Mouse (Mus musculus) bone marrow, adult 2 months (tissue): ENCODE results near the gene Ppef2. TPM values are rescaled to one million over a fixed set of nuclear protein-coding genes. Genes with fewer than 3 reads are reported as not detected.

Source experiments
- H3K27ac ChIP-seq: fragments of 200-500 bp; 2 replicates; pipeline ENCODE4 v1.5.1; 2012; ENCODE audit warnings: low read depth, mild to moderate bottlenecking, control low read depth, inconsistent platforms, low read length; ENCODE audit not compliant: control insufficient read depth, poor library complexity, insufficient read depth
- H3K4me1 ChIP-seq: fragments of 200-500 bp; 2 replicates; pipeline ENCODE4 v1.6.1; 2011; ENCODE audit warnings: low read length; ENCODE audit not compliant: control insufficient read depth, insufficient read depth
- H3K4me3 ChIP-seq: fragments of 200-500 bp; replicated peaks from 2 replicates; pipeline ENCODE3; 2011; ENCODE audit warnings: mild to moderate bottlenecking, low read depth, low read length, control low read depth; ENCODE audit not compliant: control insufficient read depth
- CTCF ChIP-seq: fragments of 200-500 bp; IDR thresholded peaks from 2 replicates; pipeline ENCODE4 v1.5.1; 2011; ENCODE audit warnings: low read length, control low read depth; ENCODE audit not compliant: control insufficient read depth, insufficient read depth
- POLR2A ChIP-seq: fragments of 200-500 bp; IDR thresholded peaks from 2 replicates; pipeline ENCODE4 v1.6.1; 2011; ENCODE audit warnings: low read depth, mild to moderate bottlenecking, control low read depth, low read length, borderline replicate concordance; ENCODE audit not compliant: control insufficient read depth
- WGBS: fragments of 180-500 bp; shearing (Covaris S2); methylation state at CpG from one replicate; pipeline ENCODE4 v1.1.7; 2018; 5-methylcytosine and 5-hydroxymethylcytosine counted together
- polyA plus RNA-seq: library from polyadenylated mRNA; stranded (reverse); fragments of >200 nt; gene quantifications from 2 replicates; pipeline ENCODE4 v1.2.4, GENCODE M21; 2011; ENCODE audit warnings: low replicate concordance; ENCODE audit not compliant: missing spikeins, insufficient read depth, insufficient read length

The Ppef2 gene
- not detected in 2 replicates for polyA plus RNA-seq

DNA sequence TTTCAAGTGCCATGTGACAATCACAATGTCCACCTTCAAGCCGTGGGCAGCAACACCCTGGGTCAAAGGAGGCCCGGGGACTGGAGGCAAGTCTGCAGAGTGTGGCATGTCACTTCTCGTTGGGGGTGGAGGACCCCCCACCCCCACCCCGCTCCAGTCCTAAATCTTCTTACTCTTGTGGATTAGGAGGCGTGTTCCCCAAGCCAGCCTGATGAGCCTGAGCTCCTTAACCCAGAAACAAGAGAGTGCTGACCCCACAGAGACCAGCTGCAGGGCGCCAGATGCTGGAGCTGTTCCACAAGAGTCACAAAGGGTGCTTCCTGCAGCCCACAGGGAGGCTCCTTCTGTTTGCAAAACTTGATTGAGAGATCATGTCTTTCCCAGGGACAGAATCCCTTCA, at the start of gene Ppef2:
Gene Ppef2, minus strand, starts transcription at position 61 of the 400 bp plus-strand sequence.
- Histone ChIP-seq H3K27ac (no peak within 1 kb of the TSS), H3K4me1 (no peaks in the 10 kb centered on the region), H3K4me3 (no peak within 1 kb of the TSS)
- TF ChIP-seq CTCF (no peak), POLR2A (no peak)
- WGBS, result 59% methylated on average over 6 of the region's 6 CpGs

DNA sequence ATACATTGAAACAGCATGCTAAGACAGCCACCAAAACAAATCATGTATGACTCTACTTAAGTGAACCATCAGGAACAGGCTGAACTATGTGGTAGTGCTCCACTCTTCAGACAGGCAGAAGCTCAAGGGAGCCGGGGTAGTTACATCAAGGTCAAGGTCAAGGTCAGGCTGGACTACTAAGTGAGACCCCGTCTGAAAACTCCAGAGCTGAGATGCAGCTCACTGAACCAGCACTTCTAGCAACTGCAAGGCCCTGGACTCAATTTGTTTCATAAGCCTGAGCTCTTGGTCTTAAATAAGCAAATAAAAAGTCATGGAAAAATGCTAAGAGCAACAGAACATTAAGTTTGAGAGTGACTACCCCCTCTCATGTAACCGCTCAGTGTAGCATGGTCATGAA, 48.2 kb upstream of the Ppef2 start:
- TF ChIP-seq CTCF, result no peak
- no peak for TF ChIP-seq POLR2A
- Histone ChIP-seq H3K4me3 (no peak overlapping the region), H3K27ac (no peak overlapping the region), H3K4me1 (peaks cover 2% of the 10 kb centered on the region)
- 84% methylated on average over 3 of the region's 3 CpGs for WGBS

- TF ChIP-seq CTCF (no peak), POLR2A (no peak)
- H3K4me3 ChIP-seq, result no peak overlapping the region
- H3K4me1 ChIP-seq, result no peaks in the 10 kb centered on the region; the same call in 1 of the 2 replicates
- 84% methylated on average over 13 of the region's 13 CpGs for WGBS
- no peak overlapping the region for H3K27ac ChIP-seq
Measured at GRCm38 (mm10) chr5:92302149-92302840, 46.2 kb upstream of the Ppef2 start.

- H3K4me1 ChIP-seq, result no peaks in the 10 kb centered on the region
- TF ChIP-seq CTCF (no peak), POLR2A (no peak)
- 87% methylated on average over 2 of the region's 2 CpGs for whole genome bisulfite sequencing
- no peak overlapping the region for H3K27ac ChIP-seq
- H3K4me3 ChIP-seq, result no peak overlapping the region
Measured at GRCm38 (mm10) chr5:92294525-92294924, 38.4 kb upstream of the Ppef2 start.

- 86% methylated on average over 6 of the region's 6 CpGs for WGBS
- no peaks in the 10 kb centered on the region for H3K4me1 ChIP-seq
- H3K4me3 ChIP-seq, result no peak overlapping the region
- no peak for TF ChIP-seq POLR2A
- no peak for TF ChIP-seq CTCF
- H3K27ac ChIP-seq, result no peak overlapping the region
Measured at GRCm38 (mm10) chr5:92291652-92292414, 35.8 kb upstream of the Ppef2 start.

- WGBS, result 75% methylated on average over 6 of the region's 6 CpGs
- Histone ChIP-seq H3K4me1 (peaks cover 2% of the 10 kb centered on the region; the same call in 1 of the 2 replicates), H3K27ac (no peak overlapping the region), H3K4me3 (no peak overlapping the region)
- TF ChIP-seq CTCF (no peak), POLR2A (no peak)
Measured at GRCm38 (mm10) chr5:92287840-92288239, 31.8 kb upstream of the Ppef2 start.

GRCm38 (mm10) chr5:92283107-92283506, 27.0 kb upstream of the Ppef2 start:
- WGBS, result 39% methylated on average over 3 of the region's 3 CpGs
- TF ChIP-seq POLR2A, result no peak
- TF ChIP-seq CTCF, result no peak
- H3K4me1 ChIP-seq, result peaks cover 7% of the 10 kb centered on the region
- H3K27ac ChIP-seq, result no peak overlapping the region
- no peak overlapping the region for H3K4me3 ChIP-seq

GRCm38 (mm10) chr5:92282571-92282970, 26.5 kb upstream of the Ppef2 start:
- WGBS, result 57% methylated on average over 4 of the region's 4 CpGs
- no peak overlapping the region for H3K27ac ChIP-seq

More at GRCm38 (mm10) chr5:92282571-92282970, 26.5 kb upstream of the Ppef2 start:
- H3K4me1 ChIP-seq, result peaks cover 7% of the 10 kb centered on the region
- no peak for TF ChIP-seq POLR2A
- TF ChIP-seq CTCF, result no peak
- H3K4me3 ChIP-seq, result no peak overlapping the region
